Mouse (Mus musculus) bone marrow, adult 2 months (tissue): Measurements from ENCODE around the gene Pds5a.

Source experiments
- CTCF ChIP-seq: fragments of 200-500 bp; IDR thresholded peaks from 2 replicates; pipeline ENCODE4 v1.5.1; 2011; ENCODE audit warnings: low read length, control low read depth; ENCODE audit not compliant: control insufficient read depth, insufficient read depth
- POLR2A ChIP-seq: fragments of 200-500 bp; IDR thresholded peaks from 2 replicates; pipeline ENCODE4 v1.6.1; 2011; ENCODE audit warnings: low read depth, mild to moderate bottlenecking, control low read depth, low read length, borderline replicate concordance; ENCODE audit not compliant: control insufficient read depth

- TF ChIP-seq POLR2A (no peak), CTCF (no peak)
These were observed 26.4 kb upstream of the Pds5a start for GRCm38 (mm10) chr5:65724311-65725054.
